Mouse (Mus musculus): ENCODE measurements around the gene Slc8a1.

- no peak for TF ChIP-seq CTCF (IDR thresholded peaks at IDR 0.05; ENCODE audit: borderline replicate concordance, extremely low read depth, insufficient read depth, insufficient read length)
- TF ChIP-seq POLR2A (IDR thresholded peaks at IDR 0.05; ENCODE audit: borderline replicate concordance, extremely low read depth, insufficient read depth, insufficient read length, poor library complexity, severe bottlenecking): no peak
These were observed 235.4 kb downstream of the Slc8a1 start for GRCm38 (mm10) chr17:81502732-81503131.

All from brain, embryonic 14.5 days (tissue).